Mouse (Mus musculus) embryonic facial prominence, embryonic 12.5 days (tissue): ENCODE measurements around the gene Gkn3. TPM values are rescaled to one million over a fixed set of nuclear protein-coding genes. Genes with fewer than 3 reads are reported as not detected.

Experiments used
- ATAC-seq: fragments of 200-750 bp; cut with Nextera tagmentation; 2 replicates; pipeline ENCODE4 v1.8.0; 2017; ENCODE audit not compliant: insufficient number of reproducible peaks, insufficient read depth, low FRiP score, low TSS enrichment
- H3K27ac ChIP-seq: fragments of 300-500 bp; sonication (generic); 2 replicates; pipeline ENCODE4 v1.5.1; 2016; ENCODE audit warnings: mild to moderate bottlenecking
- H3K27me3 ChIP-seq: fragments of 300-500 bp; sonication (generic); 2 replicates; pipeline ENCODE4 v1.6.1; 2016; ENCODE audit warnings: mild to moderate bottlenecking, moderate library complexity
- H3K36me3 ChIP-seq: fragments of 300-500 bp; sonication (generic); 2 replicates; pipeline ENCODE4 v1.6.1; 2016; ENCODE audit warnings: mild to moderate bottlenecking
- H3K4me1 ChIP-seq: fragments of 300-500 bp; sonication (generic); 2 replicates; pipeline ENCODE4 v1.6.1; 2016
- H3K4me2 ChIP-seq: fragments of 300-500 bp; sonication (generic); replicated peaks from 2 replicates; pipeline ENCODE4 v1.6.1; 2016; ENCODE audit warnings: mild to moderate bottlenecking, moderate library complexity
- H3K4me3 ChIP-seq: fragments of 300-500 bp; sonication (generic); 2 replicates; pipeline ENCODE4 v1.5.1; 2016; ENCODE audit warnings: mild to moderate bottlenecking
- H3K9ac ChIP-seq: fragments of 300-500 bp; sonication (generic); 2 replicates; pipeline ENCODE4 v1.6.1; 2016; ENCODE audit warnings: mild to moderate bottlenecking, moderate library complexity
- H3K9me3 ChIP-seq: fragments of 300-500 bp; sonication (generic); 2 replicates; pipeline ENCODE4 v1.6.1; 2016; ENCODE audit warnings: mild to moderate bottlenecking, moderate library complexity
- WGBS: fragments of 180-500 bp; shearing (Covaris S2); methylation state at CpG from one replicate; pipeline ENCODE4 v1.1.7; 2016; 5-methylcytosine and 5-hydroxymethylcytosine counted together
- polyA plus RNA-seq: library from polyadenylated mRNA; unstranded; fragments of >200 nt; fragmentation: Nextera tagmentation; extraction: Ambion mirVana; gene quantifications from 2 replicates; pipeline ENCODE4 v1.2.1, GENCODE M21; 2016

Gene Gkn3
- polyA plus RNA-seq, 1 experiment from 2014 or later: 0.26 TPM

- Histone ChIP-seq H3K9ac (no peak overlapping the region), H3K4me1 (no peaks in the 10 kb centered on the region), H3K4me3 (no peak overlapping the region), H3K27me3 (no peaks in the 10 kb centered on the region), H3K9me3 (no peaks in the 10 kb centered on the region), H3K4me2 (no peak overlapping the region), H3K36me3 (no peaks in the 10 kb centered on the region), H3K27ac (no peak overlapping the region)
- WGBS: 86% methylated on average over 9 of the region's 9 CpGs
- no peak for ATAC-seq
Observed at GRCm38 (mm10) chr6:87394783-87395182, 6.0 kb upstream of the Gkn3 start.

GRCm38 (mm10) chr6:87393466-87394205 is 4.9 kb upstream of the Gkn3 start:
- Histone ChIP-seq H3K4me2 (no peak overlapping the region), H3K9ac (no peak overlapping the region), H3K9me3 (no peaks in the 10 kb centered on the region), H3K36me3 (no peaks in the 10 kb centered on the region), H3K27me3 (no peaks in the 10 kb centered on the region), H3K4me1 (peaks cover 7% of the 10 kb centered on the region; the same call in 1 of the 2 replicates), H3K4me3 (no peak overlapping the region), H3K27ac (no peak overlapping the region)
- ATAC-seq: no peak
- 60% methylated on average over 8 of the region's 8 CpGs for WGBS

GRCm38 (mm10) chr6:87389455-87389989 is 787 bp upstream of the Gkn3 start:
- Histone ChIP-seq H3K27me3 (no peaks in the 10 kb centered on the region), H3K27ac (no peak overlapping the region), H3K4me2 (no peak overlapping the region), H3K36me3 (no peaks in the 10 kb centered on the region), H3K9ac (no peak overlapping the region), H3K4me3 (no peak overlapping the region), H3K4me1 (peaks cover 12% of the 10 kb centered on the region; the same call in 1 of the 2 replicates), H3K9me3 (no peaks in the 10 kb centered on the region)
- 15% methylated on average over 5 of the region's 5 CpGs for WGBS
- no peak for ATAC-seq

GRCm38 (mm10) chr6:87386681-87387080 is 2.1 kb downstream of the Gkn3 start:
- H3K27ac ChIP-seq: no peak overlapping the region
- WGBS: 80% methylated on average over 10 of the region's 10 CpGs
- H3K4me3 ChIP-seq: no peak overlapping the region
- peaks cover 12% of the 10 kb centered on the region; the same call in 1 of the 2 replicates for H3K4me1 ChIP-seq
- H3K27me3 ChIP-seq: peaks cover 10% of the 10 kb centered on the region; the same call in 1 of the 2 replicates
- no peak overlapping the region for H3K9ac ChIP-seq
- no peak overlapping the region for H3K4me2 ChIP-seq
- H3K36me3 ChIP-seq: no peaks in the 10 kb centered on the region
- no peak for ATAC-seq
- H3K9me3 ChIP-seq: no peaks in the 10 kb centered on the region

GRCm38 (mm10) chr6:87386203-87386602 is 2.5 kb downstream of the Gkn3 start:
- Histone ChIP-seq H3K27me3 (peaks cover 10% of the 10 kb centered on the region; the same call in 1 of the 2 replicates), H3K4me3 (no peak overlapping the region), H3K4me1 (peaks cover 12% of the 10 kb centered on the region; the same call in 1 of the 2 replicates), H3K36me3 (no peaks in the 10 kb centered on the region), H3K4me2 (no peak overlapping the region), H3K9ac (no peak overlapping the region), H3K9me3 (no peaks in the 10 kb centered on the region), H3K27ac (no peak overlapping the region)
- ATAC-seq: no peak
- WGBS: 16% methylated on average over 7 of the region's 7 CpGs

GRCm38 (mm10) chr6:87384761-87385160 is 4.0 kb downstream of the Gkn3 start:
- no peak overlapping the region for H3K9ac ChIP-seq
- H3K27ac ChIP-seq: no peak overlapping the region
- H3K4me2 ChIP-seq: no peak overlapping the region
- H3K9me3 ChIP-seq: no peaks in the 10 kb centered on the region
- peaks cover 10% of the 10 kb centered on the region; the same call in 1 of the 2 replicates for H3K27me3 ChIP-seq
- peaks cover 12% of the 10 kb centered on the region; the same call in 1 of the 2 replicates for H3K4me1 ChIP-seq
- no peaks in the 10 kb centered on the region for H3K36me3 ChIP-seq
- no peak for ATAC-seq
- WGBS: 63% methylated on average over 5 of the region's 6 CpGs
- H3K4me3 ChIP-seq: no peak overlapping the region

GRCm38 (mm10) chr6:87383926-87384691 is 4.6 kb downstream of the Gkn3 start:
- Histone ChIP-seq H3K4me1 (peaks cover 6% of the 10 kb centered on the region; the same call in 1 of the 2 replicates), H3K36me3 (no peaks in the 10 kb centered on the region), H3K4me2 (peak overlapping the region; percentile 58), H3K4me3 (peak overlapping the region; percentile 28), H3K27ac (no peak overlapping the region), H3K9me3 (no peaks in the 10 kb centered on the region), H3K9ac (peak overlapping the region; percentile 21; the same call in 1 of the 2 replicates), H3K27me3 (peaks cover 10% of the 10 kb centered on the region; the same call in 1 of the 2 replicates)
- 9% methylated on average over 24 of the region's 24 CpGs for WGBS
- no peak for ATAC-seq

GRCm38 (mm10) chr6:87373057-87373456 is 15.7 kb downstream of the Gkn3 start, which contains the start of gene Gkn2:
Gene Gkn2, plus strand, starts transcription at chr6:87373357.
- H3K4me1 ChIP-seq: no peaks in the 10 kb centered on the region
- no peak for ATAC-seq

GRCm38 (mm10) chr6:87369223-87369622 is 19.5 kb downstream of the Gkn3 start:
- ATAC-seq: no peak
- Histone ChIP-seq H3K9me3 (no peaks in the 10 kb centered on the region), H3K27ac (no peak overlapping the region), H3K4me2 (no peak overlapping the region), H3K4me3 (no peak overlapping the region), H3K4me1 (no peaks in the 10 kb centered on the region), H3K36me3 (no peaks in the 10 kb centered on the region), H3K9ac (no peak overlapping the region), H3K27me3 (no peaks in the 10 kb centered on the region)
- 89% methylated on average over 5 of the region's 5 CpGs for WGBS

More at GRCm38 (mm10) chr6:87373057-87373456, 15.7 kb downstream of the Gkn3 start, which contains the start of gene Gkn2:
- WGBS: 87% methylated on average over 9 of the region's 9 CpGs
- no peak within 1 kb of the TSS for H3K27ac ChIP-seq
- no peak within 1 kb of the TSS for H3K4me3 ChIP-seq
- no peak within 1 kb of the TSS for H3K4me2 ChIP-seq
- no peaks in the 10 kb centered on the region for H3K36me3 ChIP-seq
- no peaks in the 10 kb centered on the region for H3K27me3 ChIP-seq
- H3K9ac ChIP-seq: no peak within 1 kb of the TSS
- no peaks in the 10 kb centered on the region for H3K9me3 ChIP-seq

- H3K27me3 ChIP-seq: no peaks in the 10 kb centered on the region
- no peak overlapping the region for H3K4me2 ChIP-seq
- 64% methylated on average over 5 of the region's 5 CpGs for WGBS
- H3K4me3 ChIP-seq: no peak overlapping the region
- no peaks in the 10 kb centered on the region for H3K36me3 ChIP-seq
- H3K9ac ChIP-seq: no peak overlapping the region
- H3K4me1 ChIP-seq: no peaks in the 10 kb centered on the region
- ATAC-seq: no peak
- H3K27ac ChIP-seq: no peak overlapping the region
- no peaks in the 10 kb centered on the region for H3K9me3 ChIP-seq
Observed at GRCm38 (mm10) chr6:87354441-87354840, 34.3 kb downstream of the Gkn3 start.

GRCm38 (mm10) chr6:87350829-87351228 is 37.9 kb downstream of the Gkn3 start, which contains the start of gene Gkn1:
Gene Gkn1, minus strand, starts transcription at chr6:87350942.
- no peaks in the 10 kb centered on the region for H3K27me3 ChIP-seq
- no peak within 1 kb of the TSS for H3K4me2 ChIP-seq
- no peaks in the 10 kb centered on the region for H3K9me3 ChIP-seq
- 92% methylated on average over 8 of the region's 8 CpGs for WGBS
- no peak for ATAC-seq
- no peaks in the 10 kb centered on the region for H3K4me1 ChIP-seq
- no peak within 1 kb of the TSS for H3K27ac ChIP-seq
- no peak within 1 kb of the TSS for H3K4me3 ChIP-seq
- no peaks in the 10 kb centered on the region for H3K36me3 ChIP-seq
- H3K9ac ChIP-seq: no peak within 1 kb of the TSS
